Mouse (Mus musculus): Measurements from ENCODE around the gene Ccp110.

Gene Ccp110

DNA sequence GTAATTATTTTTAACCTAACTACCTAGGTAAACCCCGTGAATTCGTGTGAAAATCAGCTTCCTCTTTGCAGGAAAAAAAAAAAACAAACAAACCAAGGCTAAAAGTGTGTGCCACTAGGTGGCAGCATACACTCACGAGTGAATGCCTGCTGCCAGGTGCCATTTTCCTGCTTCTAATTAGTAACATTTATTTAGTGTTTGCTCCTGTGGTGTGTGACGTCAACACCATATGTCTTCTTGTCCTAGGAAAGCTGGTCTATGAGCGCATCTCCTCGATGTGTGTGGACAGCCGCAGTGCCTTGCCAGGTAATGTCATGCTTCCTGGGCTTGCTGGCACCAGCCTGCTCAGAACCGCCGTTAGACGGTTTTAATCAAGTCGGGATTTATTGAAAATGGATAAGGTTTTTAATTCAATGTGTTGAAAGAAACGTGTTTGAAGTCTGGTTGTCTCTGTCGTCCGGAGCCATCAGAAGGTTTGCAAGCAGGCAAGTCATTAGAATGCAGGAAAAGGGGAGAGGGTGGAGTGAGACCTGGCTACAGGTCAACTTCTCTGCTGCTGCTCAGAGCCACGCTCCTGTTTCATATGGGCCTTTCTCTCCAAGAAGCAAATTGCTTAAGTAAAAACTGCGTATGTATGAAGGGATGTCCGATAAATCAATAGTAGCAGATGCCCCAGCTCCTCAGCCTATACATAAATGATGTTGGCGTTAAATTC, 53.9 kb downstream of the Ccp110 start:
- in situ Hi-C loops (cut with MboI), result loop anchor here (25.0 kb wide), 1 partner anchor 746 kb away; the partner anchor contains the start of genes Acsm5 and Pdilt

DNA sequence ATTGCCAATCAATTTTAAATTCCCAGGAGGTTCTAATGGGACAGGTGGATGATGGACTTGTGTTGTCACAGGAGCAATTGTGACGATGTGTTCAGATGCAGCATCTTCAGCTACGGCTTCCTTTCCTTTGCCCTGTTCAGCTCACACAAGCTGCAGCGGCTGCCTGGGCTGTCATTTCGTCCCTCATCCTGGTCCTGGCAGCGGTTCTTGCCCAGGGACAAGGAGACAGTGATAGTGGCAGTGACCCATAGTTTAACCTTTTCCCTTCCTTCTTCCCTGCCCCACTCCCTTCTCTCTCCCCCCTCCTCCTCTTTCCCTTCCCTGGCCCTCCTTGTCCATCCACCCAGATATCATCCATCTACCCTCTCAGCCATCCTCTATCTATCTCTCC, 54.5 kb downstream of the Ccp110 start:
- in situ Hi-C loops (cut with MboI), result loop anchor here (25.0 kb wide), 1 partner anchor 745 kb away; the partner anchor contains the start of genes Acsm5 and Pdilt

DNA sequence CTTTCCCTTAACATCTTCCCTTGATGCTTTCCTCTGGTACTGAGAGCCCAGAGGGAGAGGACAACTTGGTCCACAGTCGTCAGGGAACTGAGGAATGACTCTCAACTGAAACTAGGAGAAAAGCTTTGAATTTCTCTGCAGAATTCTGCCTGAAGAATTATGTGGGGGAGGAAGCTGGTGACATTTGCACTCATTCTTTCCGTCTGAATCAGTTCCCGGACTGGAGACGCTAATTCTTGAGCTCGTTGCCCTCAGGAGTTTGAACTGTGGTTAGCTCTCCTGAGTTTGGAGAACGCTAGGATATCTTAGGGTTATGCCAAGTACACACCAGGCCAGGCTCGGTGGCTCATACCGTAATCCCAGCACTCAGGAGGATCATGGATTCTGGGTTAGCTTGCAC, 56.9 kb downstream of the Ccp110 start:
- in situ Hi-C loops (cut with MboI), result loop anchor here (25.0 kb wide), 1 partner anchor 743 kb away; the partner anchor contains the start of genes Acsm5 and Pdilt

DNA sequence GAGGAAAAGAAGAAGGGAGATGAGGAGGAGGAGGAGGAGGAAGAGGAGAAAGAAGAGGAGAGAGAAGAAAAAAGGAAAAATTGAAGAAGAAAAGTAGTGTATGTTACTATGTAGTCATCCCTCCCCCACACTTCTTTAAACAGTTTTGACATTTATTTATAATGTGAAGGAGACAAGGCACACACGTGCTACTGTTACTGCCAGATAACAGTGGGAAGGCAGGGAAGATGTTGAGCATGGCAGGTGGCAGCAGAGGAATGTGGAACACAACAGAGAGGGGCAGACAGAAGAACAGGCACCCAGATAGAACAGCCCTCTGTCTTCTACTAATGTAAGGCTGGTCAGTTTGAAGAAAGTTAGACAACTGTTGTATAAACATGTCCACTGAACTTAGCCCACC, 57.3 kb downstream of the Ccp110 start:
- in situ Hi-C loops (cut with MboI), result loop anchor here (5.0 to 25.0 kb wide), 2 partner anchors 223 to 743 kb away; partner anchors contain the start of genes Acsm5 and Pdilt

DNA sequence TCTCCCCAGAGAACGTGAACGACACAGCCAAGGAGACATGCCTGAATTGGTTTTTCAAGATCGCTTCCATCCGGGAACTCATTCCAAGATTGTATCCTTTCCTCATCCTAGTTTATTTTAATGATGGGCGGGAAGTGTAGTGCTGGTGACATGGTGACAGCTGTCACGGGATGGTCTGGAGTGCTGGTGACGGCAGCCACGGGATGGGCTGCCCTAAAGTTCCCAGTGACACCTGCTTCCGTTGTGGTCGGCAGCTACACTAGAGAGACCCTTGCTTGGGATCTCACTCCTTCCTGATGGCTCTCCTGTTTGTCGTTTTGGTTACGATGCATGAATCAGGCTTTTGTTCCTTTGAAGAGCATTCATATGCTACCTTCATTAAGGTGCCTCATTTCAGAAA, 60.7 kb downstream of the Ccp110 start:
- in situ Hi-C loops (cut with MboI), result loop anchor here (5.0 to 25.0 kb wide), 2 partner anchors 219 to 739 kb away; partner anchors contain the start of genes Acsm5 and Pdilt

DNA sequence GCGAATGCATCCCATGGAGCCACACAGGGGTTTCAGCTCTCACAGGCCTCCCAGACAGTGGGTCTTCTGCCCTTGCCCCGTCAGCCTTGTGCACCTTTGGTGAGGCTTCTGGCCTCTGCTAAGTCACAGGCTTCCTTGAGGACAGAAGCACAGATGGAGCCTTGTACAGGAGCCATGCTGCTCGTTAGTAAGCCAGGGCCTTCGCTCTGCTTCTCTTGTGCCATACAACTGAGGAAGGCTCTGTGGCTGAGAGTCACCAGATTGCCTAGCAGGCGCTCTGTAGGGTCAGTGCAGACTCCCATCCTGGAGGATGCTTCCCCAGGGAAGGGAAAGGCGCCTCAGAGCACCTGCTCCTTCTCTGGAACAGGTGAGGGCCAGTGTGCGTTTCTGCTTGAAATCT, 63.6 kb downstream of the Ccp110 start:
- in situ Hi-C loops (cut with MboI), result no loop called here

DNA sequence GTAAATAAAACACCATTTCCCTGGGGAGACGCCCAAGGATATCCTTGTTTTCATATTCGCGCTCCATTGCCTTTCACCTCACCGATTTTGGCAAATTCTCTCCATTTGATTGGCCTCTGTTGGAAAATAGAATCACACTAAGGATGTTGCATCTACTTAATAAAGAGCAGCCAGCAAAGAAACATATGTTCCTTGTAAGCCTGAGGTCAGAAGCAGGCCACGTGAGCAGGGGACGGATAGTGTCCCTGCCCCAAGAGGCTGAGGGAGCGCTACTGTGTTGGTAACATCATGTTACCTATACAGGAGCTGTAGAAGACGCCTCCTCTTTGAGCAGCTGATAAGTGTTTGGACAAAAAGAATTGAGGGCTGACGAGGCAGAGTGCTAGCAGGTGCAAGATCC, 64.1 kb downstream of the Ccp110 start:
- in situ Hi-C loops (cut with MboI), result no loop called here

DNA sequence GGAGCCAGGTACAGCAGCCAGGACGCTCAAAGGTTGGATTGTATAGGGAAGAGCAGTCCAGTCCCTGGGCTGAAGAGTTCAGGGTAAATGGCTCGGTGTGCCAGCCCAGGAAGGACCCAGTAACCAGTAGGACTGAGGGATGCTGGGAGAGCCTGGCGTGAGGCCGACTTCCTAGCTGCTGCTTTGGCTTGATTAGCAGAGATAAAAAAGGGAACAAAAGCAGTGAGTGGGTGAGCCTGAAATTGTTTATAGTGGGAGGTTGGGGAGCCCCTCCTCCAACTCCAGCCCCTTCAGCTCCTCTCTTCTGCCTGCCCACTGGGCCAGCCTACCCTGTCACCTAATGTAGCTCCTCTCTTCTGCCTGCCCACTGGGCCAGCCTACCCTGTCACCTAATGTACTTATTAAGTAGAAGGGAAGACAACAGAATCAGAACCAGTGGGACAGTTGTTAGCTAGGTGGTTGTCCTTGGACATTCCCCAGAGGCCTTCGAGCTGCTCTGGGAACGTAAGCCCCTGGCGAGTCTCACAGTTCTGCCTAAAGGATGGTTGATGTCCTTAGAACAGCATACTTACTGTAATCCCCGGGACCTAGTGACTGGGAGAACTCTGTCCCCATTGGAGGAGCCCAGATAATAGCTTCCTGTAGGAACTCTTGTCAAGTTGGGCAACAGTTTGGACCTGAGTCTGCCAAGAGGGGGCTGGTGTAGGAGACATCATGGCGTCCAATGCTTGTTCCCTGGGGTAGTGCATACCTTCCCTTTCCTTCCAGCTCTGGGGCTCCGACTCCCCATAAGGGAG, 65.4 kb downstream of the Ccp110 start:
- in situ Hi-C loops (cut with MboI), result no loop called here

DNA sequence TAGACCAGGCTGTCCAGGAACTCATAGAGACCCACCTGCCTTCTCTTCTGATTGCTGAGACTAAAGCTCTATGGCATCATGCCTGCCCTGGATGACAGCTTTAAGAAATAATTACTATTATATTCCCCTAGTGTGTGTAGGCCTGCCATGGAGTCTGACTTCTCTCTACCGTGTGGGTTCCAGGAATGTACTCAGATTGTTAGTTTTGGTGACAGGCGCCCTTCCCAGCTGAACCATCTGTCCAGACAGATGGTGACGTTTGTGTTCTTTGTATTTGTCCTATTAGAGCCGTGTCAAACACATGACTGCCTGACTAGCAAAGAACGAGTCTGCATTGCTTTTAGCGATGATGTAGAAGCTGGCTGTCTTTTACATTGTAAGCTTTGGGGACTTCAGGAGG, 66.2 kb downstream of the Ccp110 start:
- in situ Hi-C loops (cut with MboI), result no loop called here

DNA sequence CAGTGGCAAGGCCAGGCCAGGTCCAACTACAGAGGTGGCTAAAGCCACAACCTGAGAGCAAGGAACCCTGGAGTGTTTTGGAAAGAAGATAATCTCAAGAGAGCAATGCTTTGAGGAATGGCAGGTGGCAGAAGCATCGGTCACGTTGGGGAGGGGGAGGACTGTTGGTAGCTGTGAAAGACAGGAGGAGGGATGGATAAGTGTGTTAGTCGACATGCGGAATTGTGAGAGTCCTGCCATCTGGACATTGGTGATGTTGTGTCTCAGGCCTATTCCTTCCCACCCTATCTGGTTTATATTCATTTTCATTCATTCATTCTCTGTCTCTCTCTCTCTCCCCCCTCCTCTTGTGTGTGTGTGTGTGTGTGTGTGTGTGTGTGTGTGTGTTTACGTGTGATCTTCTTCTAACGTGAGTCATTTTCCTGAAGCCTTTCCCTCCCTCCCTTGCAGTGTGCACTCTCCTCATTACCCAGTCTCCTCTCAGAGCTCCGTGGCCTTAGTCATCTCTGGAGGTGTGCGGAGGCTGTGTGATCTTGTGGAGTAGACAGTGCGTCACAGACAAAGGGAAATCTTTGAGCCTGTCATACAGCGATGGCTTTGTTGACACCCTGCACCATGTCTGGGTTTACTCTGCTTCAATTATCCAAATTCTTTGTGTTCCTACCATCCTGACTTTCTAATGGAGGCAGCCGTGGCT, 71.1 kb downstream of the Ccp110 start:
- in situ Hi-C loops (cut with MboI), result no loop called here

DNA sequence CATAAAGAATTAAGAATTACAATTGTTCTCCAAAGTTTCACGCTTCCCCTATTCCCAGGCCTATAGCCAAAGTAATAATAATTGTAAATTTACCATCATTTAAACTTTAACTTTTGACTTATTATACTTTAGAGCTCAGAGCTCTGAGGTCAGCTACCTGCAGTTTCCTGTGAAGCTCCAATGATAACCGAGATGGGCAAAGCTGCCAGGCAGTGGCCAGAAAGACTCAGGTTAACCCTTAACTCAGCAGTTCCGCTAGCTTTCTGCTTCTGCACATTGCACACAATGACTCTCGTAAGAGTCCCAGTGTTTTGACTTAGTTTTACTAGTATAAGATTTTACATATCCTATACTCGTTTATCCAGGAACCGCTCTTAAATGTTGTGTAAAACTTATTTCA, 73.7 kb downstream of the Ccp110 start:
- in situ Hi-C loops (cut with MboI), result no loop called here
